Mouse (Mus musculus): Measurements from ENCODE around the gene Nubpl. TPM values are rescaled to one million over a fixed set of nuclear protein-coding genes. Genes with fewer than 3 reads are reported as not detected.
A peak's percentile ranks its signal among the peaks of the same experiment; 100 is the strongest.

Nubpl gene
- total RNA-seq, 2 experiments from 2014 or later: 4.2 to 5.0 TPM

DNA sequence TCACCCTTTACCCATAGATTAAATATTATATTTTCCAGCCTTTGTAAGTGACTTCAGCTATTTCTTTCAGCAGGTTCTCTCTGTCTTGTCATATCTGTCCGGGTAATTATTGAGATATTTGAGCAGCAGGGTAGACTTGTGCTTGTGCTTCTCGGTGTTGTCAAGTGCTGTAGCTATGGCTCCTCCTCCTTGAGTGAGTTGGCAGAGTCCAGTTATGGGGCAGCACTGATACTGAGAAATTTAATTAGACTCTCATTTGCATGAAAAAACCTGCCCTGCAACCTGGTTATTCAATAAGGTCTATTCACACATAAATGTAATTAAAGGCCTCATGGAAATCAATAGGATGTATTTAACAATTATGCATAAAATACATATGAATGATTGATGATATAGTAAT, 145.2 kb downstream of the Nubpl start:
- no peak for DNase-seq

DNA sequence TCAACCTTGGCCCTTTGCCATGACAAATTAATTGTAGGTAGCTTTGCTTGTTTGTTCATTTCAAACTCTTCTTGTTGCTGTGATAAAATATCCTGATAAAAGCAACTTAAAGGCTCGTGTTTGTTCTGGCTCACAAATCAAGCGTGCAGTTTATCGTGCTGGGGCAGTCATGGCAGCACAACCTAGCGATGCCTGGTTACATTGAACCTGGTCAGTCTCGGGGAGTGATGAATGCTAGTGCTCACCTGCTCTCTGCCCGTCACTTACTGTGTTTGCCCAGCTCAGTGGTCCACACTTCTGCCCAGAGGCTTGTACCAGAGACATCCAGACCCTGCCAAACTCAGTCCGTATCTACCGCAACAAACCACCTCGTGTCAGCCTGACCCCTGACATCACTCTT, 149.9 kb downstream of the Nubpl start:
- DNase-seq: no peak

DNA sequence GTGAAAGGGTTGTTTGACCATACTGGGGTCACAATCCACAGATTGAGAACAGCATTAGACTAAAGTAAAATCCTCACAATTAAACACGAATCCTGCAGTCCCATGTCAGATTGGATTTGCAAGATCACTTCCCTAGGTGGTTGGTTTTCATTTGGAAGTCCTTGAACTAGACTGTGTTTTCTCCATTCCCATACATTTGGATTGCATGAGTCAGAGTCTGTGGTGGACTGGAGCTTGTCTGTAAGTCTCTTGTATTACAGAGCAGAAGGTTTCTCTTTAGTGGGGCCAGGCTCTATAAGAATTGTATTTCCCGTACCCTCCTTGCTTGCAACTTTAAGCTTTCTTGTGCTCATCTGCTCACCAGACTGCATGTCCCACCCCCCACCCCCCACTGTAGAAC, 151.0 kb downstream of the Nubpl start:
- DNase-seq: no peak

DNA sequence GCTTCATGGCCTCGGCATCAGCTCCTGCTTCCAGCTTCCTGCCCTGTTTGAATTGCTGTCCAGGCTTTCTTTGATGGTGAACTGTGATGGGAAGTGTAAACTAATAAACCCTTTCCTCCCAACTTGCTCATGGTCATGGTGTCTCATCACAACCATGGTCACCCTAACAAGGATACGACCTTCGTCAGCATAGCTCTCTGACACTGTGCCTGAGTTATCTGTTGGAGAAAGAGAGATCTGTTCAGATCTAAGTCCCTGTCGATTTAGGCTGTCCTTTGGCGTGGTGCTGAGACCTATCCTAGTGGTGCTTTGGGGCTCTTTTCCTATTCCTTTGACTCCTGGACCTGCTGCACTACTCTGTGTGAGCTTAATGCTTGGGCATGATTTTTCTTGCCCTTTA, 156.6 kb downstream of the Nubpl start:
- no peak for DNase-seq

DNA sequence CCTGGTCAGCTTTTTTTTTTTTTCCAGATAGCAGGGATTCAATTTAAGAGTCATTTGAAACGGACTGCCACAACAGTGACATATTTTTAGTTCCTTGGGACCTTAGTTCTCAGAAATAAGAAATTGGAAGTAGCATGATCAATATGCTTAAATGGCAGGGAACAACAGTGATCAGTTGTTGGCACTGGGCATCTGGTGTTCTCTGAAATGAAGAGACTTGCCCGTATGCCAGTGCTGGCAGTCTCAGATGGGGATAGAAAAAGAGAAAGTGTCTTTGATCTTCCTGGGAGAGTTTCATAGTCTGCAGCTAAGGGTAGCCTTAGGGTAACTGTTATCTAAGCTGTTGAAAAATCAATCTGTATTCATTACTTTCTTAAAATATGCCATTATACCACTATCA, 170.6 kb downstream of the Nubpl start:
- DNase-seq: no peak

DNA sequence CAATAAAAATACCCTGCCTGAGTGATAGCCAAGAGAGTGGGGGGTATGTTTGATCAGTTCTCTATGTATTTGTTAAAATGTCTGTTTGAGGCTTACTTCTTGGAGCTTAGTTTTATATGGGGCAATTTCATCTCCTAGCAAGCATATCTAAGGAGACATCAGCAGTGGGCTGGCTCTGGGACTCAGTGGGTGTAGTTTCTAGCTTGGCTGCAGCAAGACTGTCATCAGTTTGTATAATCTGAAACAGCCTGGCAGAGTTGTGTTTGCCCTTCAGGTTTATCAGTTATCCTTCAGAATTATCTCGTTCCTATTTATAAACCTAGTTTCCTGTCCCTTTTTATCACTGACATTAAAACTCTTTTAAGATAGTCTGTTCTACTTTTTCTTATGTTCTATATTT, 175.3 kb downstream of the Nubpl start:
- DNase-seq: no peak

DNA sequence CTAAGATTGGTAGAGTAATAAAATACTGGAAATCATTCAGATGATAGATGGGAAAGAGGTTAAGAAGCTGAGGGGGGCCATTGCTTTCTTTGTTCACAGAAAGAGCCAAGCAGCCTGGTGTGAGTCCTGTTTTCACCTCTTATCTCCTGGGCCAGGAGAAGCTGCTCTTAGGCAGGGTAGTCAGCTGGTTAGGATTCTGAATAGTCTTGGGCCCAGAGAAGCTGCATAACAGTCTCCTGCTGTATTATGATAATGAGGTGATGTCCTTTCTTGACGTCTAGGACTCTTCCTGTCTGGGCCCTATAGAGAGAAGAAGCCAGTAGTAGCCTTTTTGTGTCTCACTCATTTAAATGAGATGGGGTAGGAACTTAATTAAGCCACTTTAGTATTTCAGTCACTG, 178.8 kb downstream of the Nubpl start:
- DNase-seq: no peak

DNA sequence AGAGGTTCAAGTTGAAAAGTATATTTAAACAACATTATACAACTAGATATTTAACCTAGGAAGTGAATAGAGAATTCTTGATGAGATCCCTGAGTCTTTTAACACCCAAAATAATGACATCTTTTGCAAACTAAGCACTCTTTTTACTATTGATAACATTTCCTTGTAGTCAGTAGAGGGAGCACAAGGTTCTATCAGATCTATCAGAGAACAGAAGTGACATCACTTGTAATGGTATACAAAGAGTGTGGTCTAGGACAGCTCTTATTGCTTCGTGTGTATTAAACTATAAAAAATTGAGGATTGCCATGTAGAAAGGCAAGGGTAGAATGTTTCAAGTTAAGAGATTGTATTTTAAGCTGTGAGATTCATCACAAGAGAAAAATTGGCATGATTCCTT, 183.7 kb downstream of the Nubpl start:
- DNase-seq: no peak

DNA sequence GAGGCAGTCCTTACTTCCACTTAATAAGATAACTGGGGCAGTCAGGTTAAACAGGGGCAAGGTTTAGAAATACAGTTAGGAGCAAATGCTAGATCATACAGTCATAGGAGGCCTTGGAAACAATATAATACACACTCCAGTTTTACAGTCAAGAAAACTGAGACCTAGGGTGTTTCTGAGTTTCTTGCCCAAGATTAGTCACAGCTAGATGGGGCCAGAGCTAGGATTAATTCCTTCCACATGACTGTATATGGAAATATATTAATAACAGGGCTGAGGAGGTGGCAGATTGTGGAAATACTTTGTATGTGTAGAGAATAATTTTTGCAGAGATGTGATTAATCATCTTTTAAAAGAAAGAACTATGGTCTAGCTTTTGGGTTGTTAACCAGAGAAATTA, 186.9 kb downstream of the Nubpl start:
- DNase-seq: no peak

DNA sequence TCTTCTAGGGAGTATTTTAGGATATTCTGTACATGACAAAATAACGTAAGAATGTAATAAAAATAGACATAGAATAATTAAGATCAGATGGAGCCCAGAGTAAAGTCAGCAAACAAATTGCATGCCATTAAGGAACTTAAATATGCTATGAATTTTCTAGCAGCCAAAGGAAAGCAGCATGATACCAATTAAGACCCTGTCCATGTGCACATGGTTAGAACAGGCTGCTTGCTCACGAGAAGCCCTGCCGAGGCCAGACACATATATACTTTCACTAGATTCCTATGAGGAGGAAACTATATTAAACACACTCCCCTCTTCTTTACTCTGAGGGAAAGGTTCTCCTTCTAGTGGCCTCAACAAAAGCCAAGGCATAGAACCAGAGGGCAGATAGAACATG, 189.3 kb downstream of the Nubpl start:
- no peak for DNase-seq

DNA sequence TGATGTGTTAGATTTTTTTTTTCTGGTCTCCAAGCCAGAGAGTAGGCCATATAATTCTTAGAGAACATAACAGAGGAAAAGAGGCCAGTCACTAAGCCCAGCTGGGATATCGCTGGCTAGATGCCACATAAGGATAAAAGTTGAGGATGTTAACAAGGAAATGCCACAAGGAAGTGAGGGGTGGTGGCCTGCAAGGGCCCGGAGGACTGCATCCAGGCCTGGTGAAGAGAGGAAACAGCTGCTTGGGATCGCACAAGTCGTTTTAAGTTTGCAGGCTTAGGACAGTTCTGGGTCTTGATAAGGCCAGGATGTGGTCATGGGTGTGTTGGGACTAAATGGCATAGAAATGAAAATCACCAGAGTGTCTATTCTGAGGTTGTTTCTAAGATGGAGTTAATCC, 191.0 kb downstream of the Nubpl start:
- peak; percentile 13 for DNase-seq

DNA sequence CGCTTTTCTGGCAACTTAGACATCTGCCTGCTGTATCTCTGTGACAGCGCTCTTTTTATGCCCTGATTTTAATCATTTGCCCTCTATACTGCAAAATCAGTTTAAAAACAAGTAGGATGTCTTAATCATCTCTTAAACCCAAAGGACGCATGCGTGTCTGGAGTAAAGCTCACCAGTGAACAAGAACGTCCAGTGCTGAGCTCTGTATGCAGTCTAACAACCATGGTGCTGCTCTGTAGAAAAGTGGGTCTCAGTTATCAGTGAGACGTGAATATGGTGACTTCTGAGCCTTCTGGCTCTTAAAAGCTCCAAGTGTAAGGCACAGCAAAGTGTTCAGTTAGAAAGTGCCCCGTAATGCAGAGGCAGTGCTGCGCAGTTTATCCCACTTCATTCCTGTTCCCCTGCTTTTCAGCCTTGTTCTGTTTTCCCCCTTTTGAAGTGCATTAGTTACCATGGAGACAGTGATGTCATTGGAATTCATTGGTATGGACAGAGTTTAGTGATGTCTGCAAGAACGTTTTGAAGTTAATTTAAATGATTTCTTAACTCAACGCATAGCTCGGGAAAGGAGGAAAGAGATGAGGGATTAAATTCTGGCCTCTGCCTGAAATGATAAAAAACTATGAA, 191.5 kb downstream of the Nubpl start:
- no peak for DNase-seq

DNA sequence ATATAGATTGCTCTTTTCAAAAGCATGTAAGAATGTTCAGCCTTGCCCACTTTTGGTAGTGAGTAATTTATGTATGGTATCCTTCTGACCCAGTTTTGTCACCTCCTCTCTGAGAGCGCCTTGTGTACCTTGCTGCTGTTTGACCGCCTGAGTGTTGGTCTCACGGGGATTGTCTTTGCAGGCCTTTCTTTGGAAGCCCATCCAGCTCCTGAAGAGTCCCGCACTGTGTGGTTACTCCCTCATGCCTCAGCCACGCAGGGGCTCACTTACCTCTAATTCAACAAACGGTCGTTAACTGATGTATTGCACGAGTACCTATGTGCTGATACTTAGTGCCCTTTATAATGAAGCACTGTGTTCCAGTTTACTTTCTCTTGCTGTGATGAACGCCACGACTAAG, 192.1 kb downstream of the Nubpl start:
- no peak for DNase-seq

DNA sequence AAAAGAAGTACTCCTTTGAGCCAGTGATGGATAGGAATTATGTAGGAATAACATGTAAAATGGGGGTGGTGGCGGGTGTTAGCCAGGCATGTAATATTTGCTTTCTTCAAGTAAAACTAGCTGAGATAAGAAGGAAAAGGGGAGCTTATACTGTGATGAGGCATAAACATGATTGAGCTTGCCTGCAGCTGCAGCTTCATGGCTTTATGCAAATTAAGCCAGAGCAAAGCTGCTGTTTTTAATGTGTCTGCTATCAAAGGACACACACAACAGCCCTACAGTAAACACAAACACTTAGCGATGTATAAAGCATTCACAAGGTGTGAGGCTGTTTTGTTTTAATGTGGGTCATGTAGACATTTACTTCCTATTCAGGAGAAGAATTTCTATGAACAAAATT, 196.4 kb downstream of the Nubpl start:
- DNase-seq: no peak

DNA sequence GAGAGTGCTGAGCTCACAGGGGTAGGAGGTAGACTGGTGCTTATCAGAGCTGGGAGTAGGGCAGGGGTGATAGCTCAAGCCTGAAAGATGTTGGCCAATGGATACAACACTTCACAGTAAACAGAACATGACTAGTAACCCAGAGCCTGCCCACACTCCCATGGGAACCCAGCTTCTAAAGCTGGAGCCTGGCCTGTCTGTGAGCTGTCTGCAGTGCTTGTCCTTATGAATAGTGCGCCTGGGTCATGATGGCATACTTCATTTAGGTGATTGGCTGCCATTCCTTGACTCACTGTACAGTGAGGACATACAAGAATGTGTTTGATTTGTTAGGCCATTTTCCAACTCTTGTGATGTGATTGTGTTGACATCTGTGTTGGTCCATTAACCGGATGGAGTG, 200.5 kb downstream of the Nubpl start:
- no peak for DNase-seq

DNA sequence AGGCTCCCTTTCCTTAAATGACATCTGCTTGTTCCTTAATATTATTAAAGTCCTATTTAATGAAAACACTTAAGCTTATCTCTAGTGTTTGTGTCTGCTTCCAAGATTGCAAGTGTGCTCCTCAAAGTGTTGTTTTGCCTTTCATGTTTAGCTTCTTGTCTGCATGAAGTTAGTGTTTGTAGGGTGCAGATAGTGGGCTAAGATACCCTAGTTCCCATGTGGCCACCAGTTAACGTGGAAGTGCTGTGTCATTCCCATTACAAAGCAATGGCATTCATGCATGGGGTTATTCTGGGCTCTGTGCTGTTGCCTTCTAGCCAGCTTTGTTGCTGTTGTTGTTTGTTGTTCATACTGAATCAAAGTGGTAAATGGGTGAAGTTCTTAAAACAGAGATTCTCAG, 201.1 kb downstream of the Nubpl start:
- DNase-seq: no peak

DNA sequence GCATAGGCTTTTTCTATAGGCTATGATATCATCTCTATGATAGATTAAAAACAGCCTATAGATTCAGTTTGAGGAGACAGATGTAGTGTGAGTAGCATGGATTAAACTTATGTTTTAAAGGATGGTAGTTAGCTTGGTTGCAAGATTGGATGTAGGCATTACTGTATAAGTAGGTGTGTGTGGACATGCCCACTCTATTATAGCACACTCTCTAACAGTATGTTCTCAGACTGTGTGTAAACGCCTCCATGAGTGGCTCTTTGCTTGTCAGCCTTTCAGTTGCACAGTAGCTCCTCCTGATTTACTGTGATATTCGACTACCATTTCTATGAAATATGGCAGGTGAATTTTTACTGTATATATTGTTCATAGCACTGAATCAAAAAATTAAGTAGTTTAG, 205.4 kb downstream of the Nubpl start:
- no peak for DNase-seq

DNA sequence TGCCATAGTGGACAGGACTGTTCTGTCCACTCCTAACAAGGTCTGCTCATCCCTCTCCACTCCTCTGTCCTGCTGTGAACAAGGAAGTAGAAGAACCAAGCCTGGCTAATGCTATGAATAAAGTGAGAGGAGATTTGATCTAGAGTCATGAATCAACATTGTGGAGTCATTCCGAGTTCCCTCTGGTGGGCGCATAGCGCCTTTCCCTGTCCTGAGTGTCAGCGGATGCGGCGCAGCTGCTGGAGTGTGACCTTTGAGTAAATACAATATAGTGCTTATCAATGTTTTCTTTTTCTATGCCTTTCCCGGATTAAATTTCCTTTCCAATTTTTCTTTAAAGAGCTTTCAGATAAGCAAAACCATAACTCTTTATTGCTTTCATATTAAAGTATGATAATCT, 208.8 kb downstream of the Nubpl start:
- DNase-seq: no peak

DNA sequence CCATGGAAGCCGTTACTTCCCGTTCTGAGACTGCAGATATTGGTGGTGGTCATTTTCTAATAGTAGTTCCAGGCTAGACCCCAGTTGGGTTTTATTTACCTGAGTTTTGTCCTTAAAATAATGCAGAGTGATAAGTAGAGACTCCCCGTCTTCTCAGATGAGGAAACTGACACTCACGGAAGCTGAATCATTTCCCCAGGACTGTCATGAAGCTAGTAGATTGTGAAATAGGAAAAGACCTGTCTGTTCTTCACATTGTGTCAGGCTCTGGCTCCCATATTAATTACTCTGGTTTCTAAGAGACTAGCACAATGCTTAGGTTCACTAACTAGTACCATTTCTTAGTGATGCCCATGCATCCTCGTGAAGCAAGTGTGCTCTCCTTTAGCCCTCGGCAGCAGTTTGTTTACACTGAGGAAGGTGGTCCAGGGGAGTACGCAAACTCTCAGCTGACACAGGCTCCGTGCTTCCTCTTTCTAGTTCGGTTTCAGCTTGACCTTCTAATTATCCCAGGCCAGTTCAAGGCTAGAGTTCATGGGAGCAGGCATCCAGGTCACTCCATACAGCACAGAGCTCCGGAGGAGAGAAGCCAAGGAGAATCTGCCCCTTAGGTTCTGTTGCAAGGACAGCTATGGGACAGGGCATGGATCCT, 209.9 kb downstream of the Nubpl start:
- DNase-seq: no peak

DNA sequence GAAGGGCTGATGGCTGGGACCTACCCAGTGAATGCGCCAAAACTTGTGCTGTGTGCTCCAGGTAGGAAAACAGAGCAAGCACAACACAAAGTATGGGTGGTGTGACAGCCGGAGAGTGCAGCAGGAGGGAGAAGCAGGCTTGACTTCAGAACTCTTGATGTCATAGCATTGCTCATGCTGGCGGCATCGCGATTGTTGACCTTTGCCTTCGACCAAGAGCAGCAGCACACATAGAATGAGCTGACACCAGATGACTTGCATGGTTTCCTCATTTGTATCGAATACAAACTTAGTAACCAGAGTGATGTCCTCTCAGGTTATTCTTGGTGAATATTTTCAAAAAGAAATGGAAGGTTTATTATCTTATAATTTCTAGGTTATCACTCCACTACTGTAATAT, 211.1 kb downstream of the Nubpl start:
- no peak for DNase-seq

DNA sequence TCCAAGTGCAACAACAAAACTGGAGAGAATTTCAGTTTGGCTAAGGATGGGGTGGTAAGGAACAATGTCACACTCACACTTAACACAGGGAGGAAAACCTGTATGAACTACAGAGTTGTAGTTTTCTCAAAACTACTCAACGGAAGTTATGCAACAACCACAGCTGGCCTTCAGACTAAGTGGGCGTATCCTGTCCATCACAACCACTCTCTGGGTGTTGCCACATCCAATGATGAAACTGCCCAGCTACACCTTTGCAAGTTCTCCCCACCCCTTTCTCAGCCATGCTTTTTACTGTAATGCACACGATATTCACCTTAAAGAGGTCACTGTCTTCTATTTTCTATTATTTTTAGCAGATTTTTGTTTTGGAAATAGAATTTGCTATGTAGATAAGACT, 217.3 kb downstream of the Nubpl start:
- no peak for DNase-seq

DNA sequence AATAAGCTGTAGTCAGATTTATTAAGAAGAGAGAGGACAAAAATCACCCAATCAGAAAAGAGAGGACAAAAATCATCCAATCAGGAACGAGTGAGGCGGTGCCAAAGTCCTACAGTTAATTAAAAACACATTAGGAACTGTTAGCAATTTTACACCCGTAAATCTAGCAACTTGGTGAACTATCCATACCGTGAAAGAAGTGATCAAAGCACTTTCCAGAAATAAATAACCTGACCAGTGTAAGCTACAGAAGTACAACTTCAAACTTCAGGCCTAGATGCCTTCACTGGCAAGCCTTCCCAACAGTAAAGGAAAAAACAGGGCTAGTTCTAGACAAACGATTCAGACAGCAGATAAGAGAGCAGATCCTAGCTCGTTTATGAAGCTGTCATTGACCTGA, 220.1 kb downstream of the Nubpl start:
- no peak for DNase-seq

DNA sequence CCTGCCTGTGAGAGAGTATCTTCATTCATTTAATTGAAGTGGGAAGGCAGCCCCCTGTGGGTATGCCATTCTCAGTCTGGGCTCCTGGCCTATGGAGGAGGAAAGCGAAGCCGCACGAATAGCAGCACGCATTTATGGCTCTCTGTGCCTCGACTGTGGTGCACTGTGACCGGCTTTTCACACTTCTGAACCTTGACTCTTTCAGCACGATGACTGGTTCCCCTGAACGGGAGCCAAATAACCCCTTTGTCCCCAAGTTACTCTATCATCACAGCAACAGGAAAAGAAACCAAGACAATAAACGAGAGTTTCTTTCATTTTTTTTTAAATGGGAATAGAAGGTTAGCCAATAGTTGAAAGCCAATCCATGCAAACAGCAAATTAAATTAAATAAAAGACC, 220.9 kb downstream of the Nubpl start:
- DNase-seq: no peak

DNA sequence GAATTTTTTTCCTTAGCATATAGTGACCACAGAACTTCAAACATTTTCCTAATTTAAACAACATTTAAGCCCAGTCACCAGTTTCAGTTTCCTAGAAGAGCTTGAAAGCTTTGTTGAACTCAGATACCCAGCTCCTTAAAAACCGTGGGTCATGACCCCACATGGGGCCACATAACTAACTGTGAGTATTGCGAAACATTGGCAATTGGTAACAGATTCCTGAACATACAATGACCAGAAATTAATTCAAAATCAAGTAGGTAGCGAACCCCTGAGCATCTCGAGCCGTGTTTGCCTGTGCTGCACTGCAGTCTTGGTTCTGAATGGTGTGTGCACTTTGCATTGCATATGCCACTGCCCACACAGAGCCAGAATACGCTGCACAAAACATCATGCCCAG, 221.6 kb downstream of the Nubpl start:
- DNase-seq: no peak

DNA sequence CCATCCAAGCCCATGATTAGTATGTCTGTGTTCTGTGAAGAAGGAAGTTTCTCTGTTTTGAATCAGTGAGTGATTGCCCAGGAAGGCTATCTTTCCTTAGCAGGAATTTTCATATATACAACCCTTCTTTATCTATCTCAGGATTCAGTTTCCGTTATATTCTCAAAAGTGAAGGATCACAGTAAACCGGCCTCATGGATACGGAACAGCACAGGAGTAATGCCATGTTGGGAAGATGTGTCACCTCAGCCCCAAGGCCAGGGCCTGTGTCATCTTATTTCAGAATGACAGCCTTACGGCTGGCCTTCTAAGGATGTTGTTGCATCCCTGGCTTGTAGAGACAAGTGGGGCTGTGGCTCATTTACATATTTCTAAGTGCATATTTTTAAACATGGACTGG, 231.0 kb downstream of the Nubpl start:
- no peak for DNase-seq

Data from gastrocnemius, postnatal 25 days (tissue).